Mouse (Mus musculus) E14TG2a.4 (cell line): Measurements from ENCODE around the gene March4.

Experiments used
- CTCF ChIP-seq: conservative IDR thresholded peaks from 2 replicates; pipeline ENCODE4 v1.5.1; 2014; ENCODE audit warnings: low read length
- POU5F1 ChIP-seq: IDR thresholded peaks from 2 replicates; pipeline ENCODE4 v1.6.1; 2014; ENCODE audit warnings: low read length, borderline replicate concordance

DNA sequence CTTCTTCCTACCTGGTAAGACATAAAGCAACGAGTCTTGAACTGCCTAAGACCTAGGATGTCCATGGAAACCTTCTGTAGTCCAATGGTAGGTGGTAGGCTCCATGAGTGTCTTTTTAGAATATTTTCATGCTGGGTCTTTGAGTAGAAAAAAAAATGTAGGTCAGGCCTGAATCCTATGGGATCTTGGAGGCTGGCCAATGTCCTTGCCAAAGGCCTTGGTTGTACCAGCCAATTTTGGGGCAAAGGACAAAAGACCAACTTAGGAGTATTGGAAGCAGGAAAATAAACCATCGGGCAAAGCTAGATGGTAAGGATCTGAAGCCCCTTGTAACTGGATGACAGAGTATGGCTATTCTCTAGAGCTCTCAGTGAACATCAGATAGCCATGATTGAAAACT, 83.9 kb downstream of the March4 start:
- TF ChIP-seq CTCF, result no peak
- no peak for TF ChIP-seq POU5F1
